Mouse (Mus musculus) spleen, embryonic (tissue): ENCODE measurements around the gene Spock1.

Source experiments
- CTCF ChIA-PET: fragments of 350-600 bp; sonication (Branson Sonifier 250); formaldehyde crosslinking; loops from one replicate; lab custom pipeline; 2022; lab: Charles Lee

Gene Spock1

GRCm38 (mm10) chr13:57806816-57807215 is 101.3 kb downstream of the Spock1 start:
- CTCF ChIA-PET: no interaction called here

- CTCF ChIA-PET: no interaction called here
Observed at GRCm38 (mm10) chr13:57806301-57806700, 101.8 kb downstream of the Spock1 start.

- CTCF ChIA-PET: no interaction called here
Observed at GRCm38 (mm10) chr13:57798633-57799032, 109.5 kb downstream of the Spock1 start.

GRCm38 (mm10) chr13:57796951-57797692 is 111.0 kb downstream of the Spock1 start:
- CTCF ChIA-PET: no interaction called here

GRCm38 (mm10) chr13:57793643-57794240 is 114.4 kb downstream of the Spock1 start:
- CTCF ChIA-PET: no interaction called here

GRCm38 (mm10) chr13:57789796-57790195 is 118.3 kb downstream of the Spock1 start:
- CTCF ChIA-PET: no interaction called here

- CTCF ChIA-PET: no interaction called here
Observed at GRCm38 (mm10) chr13:57788299-57788698, 119.8 kb downstream of the Spock1 start.

GRCm38 (mm10) chr13:57786278-57786677 is 121.9 kb downstream of the Spock1 start:
- CTCF ChIA-PET: no interaction called here

GRCm38 (mm10) chr13:57782975-57783374 is 125.2 kb downstream of the Spock1 start:
- CTCF ChIA-PET: no interaction called here

GRCm38 (mm10) chr13:57782107-57782561 is 126.0 kb downstream of the Spock1 start:
- CTCF ChIA-PET: no interaction called here

- CTCF ChIA-PET: no interaction called here
Observed at GRCm38 (mm10) chr13:57779146-57779545, 129.0 kb downstream of the Spock1 start.

GRCm38 (mm10) chr13:57778524-57778923 is 129.6 kb downstream of the Spock1 start:
- CTCF ChIA-PET: no interaction called here

- CTCF ChIA-PET: no interaction called here
Observed at GRCm38 (mm10) chr13:57771998-57772397, 136.1 kb downstream of the Spock1 start.

- CTCF ChIA-PET: no interaction called here
Observed at GRCm38 (mm10) chr13:57766721-57767120, 141.4 kb downstream of the Spock1 start.

- CTCF ChIA-PET: no interaction called here
Observed at GRCm38 (mm10) chr13:57761122-57761521, 147.0 kb downstream of the Spock1 start.

- CTCF ChIA-PET: no interaction called here
Observed at GRCm38 (mm10) chr13:57760618-57761017, 147.5 kb downstream of the Spock1 start.

- CTCF ChIA-PET: no interaction called here
Observed at GRCm38 (mm10) chr13:57756316-57756715, 151.8 kb downstream of the Spock1 start.

- CTCF ChIA-PET: no interaction called here
Observed at GRCm38 (mm10) chr13:57750831-57751230, 157.3 kb downstream of the Spock1 start.

- CTCF ChIA-PET: no interaction called here
Observed at GRCm38 (mm10) chr13:57744667-57745066, 163.5 kb downstream of the Spock1 start.

GRCm38 (mm10) chr13:57741186-57741585 is 166.9 kb downstream of the Spock1 start:
- CTCF ChIA-PET: no interaction called here

GRCm38 (mm10) chr13:57740473-57740872 is 167.7 kb downstream of the Spock1 start:
- CTCF ChIA-PET: no interaction called here

GRCm38 (mm10) chr13:57736060-57736459 is 172.1 kb downstream of the Spock1 start:
- CTCF ChIA-PET: no interaction called here

- CTCF ChIA-PET: no interaction called here
Observed at GRCm38 (mm10) chr13:57734549-57734948, 173.6 kb downstream of the Spock1 start.
